Mouse (Mus musculus): ENCODE results near the gene Cdr2.
"Not testable (repeated sequence)": the region's sequence is repeated elsewhere in the genome, so short reads cannot be mapped to it uniquely, and the experiment has no call there.

GRCm38 (mm10) chr7:120910172-120910571 lies 71.9 kb downstream of the Cdr2 start:
- not testable (repeated sequence) for TF ChIP-seq POLR2A (IDR thresholded peaks at IDR 0.05; ENCODE audit: borderline replicate concordance, extremely low read depth, low read depth, low read length); CTCF (IDR thresholded peaks at IDR 0.05; ENCODE audit: insufficient read depth, low read length)

Data from lung, adult 2 months (tissue).